Mouse (Mus musculus): Measurements from ENCODE around the gene Ttc22. TPM values are rescaled to one million over a fixed set of nuclear protein-coding genes. Genes with fewer than 3 reads are reported as not detected.

Gene Ttc22
- total and polyA plus RNA-seq, 2 experiments: 0.09 TPM; not detected in 1

GRCm38 (mm10) chr4:106634086-106634479 is 11.9 kb downstream of the Ttc22 start:
- Histone ChIP-seq H3K79me2 (ENCODE audit: control insufficient read depth, insufficient read depth, low read length) (no peaks in the 10 kb centered on the region), H3K4me3 (ENCODE audit: insufficient read depth, low read depth, low read length) (no peak overlapping the region), H3K4me1 (ENCODE audit: control insufficient read depth, insufficient read depth, low read length) (no peaks in the 10 kb centered on the region), H3K9ac (ENCODE audit: low read depth, low read length) (no peak overlapping the region), H3K27ac (replicated peaks; ENCODE audit: insufficient read depth, low read depth, low read length) (no peak overlapping the region), H3K36me3 (ENCODE audit: control insufficient read depth, insufficient read depth, low read length) (no peaks in the 10 kb centered on the region), H3K27me3 (ENCODE audit: control insufficient read depth, insufficient read depth, low read length) (no peaks in the 10 kb centered on the region)
- DNase-seq (ENCODE audit: extremely low read depth, low read depth, low spot score): no peak
- no peak for TF ChIP-seq CTCF (IDR thresholded peaks at IDR 0.05; ENCODE audit: low read depth, low read length)
- TF ChIP-seq POLR2A (IDR thresholded peaks at IDR 0.05; ENCODE audit: extremely low read depth, insufficient read depth, low read length): no peak
- WGBS: 64% methylated on average over 9 of the region's 9 CpGs

DNA sequence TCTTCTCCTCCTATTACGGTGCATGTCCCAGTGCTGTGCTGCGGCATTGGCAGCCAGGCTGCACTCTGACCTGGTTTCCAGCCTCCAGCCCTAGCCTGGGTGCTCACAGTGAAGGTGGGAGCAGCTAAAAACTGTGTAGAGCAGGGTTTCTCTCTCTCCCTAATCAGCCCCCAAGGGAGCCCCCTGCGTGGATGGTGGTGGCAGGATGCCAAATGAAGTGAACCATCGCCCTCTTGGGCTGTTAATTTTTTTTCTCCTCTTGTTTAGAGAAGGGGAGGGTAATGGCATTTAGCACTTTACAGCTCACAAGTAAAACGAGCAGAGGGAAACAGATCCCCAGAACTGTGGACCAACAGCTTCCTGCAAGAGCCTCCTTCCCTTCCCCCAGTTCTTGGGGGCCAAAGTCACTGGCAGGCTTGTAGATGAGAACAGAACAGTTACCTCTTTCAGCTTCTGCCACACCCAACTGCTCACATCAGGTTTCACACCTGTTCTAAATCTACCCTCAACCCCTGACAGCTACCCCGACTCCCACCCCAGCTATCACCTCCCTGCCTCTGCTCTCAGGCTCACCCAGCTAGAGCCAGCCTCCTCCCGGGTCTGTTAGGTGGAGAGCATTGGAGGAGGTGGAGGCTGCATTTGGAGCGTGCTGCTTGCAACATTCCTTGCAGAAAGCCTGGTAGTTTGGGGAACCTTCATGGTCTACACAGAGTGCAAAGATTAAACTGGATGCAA is 21.4 kb downstream of the Ttc22 start:
- H3K9ac ChIP-seq (ENCODE audit: low read depth, low read length): no peak overlapping the region
- H3K27ac ChIP-seq (replicated peaks; ENCODE audit: insufficient read depth, low read depth, low read length): no peak overlapping the region
- no peaks in the 10 kb centered on the region for H3K4me1 ChIP-seq (ENCODE audit: control insufficient read depth, insufficient read depth, low read length)
- no peaks in the 10 kb centered on the region for H3K27me3 ChIP-seq (ENCODE audit: control insufficient read depth, insufficient read depth, low read length)
- no peaks in the 10 kb centered on the region for H3K79me2 ChIP-seq (ENCODE audit: control insufficient read depth, insufficient read depth, low read length)
- no peak overlapping the region for H3K4me3 ChIP-seq (ENCODE audit: insufficient read depth, low read depth, low read length)
- 26% methylated on average over 8 of the region's 8 CpGs for WGBS
- no peak for DNase-seq (ENCODE audit: extremely low read depth, low read depth, low spot score)
- TF ChIP-seq CTCF (IDR thresholded peaks at IDR 0.05; ENCODE audit: low read depth, low read length) (no peak), POLR2A (IDR thresholded peaks at IDR 0.05; ENCODE audit: extremely low read depth, insufficient read depth, low read length) (no peak)
- H3K36me3 ChIP-seq (ENCODE audit: control insufficient read depth, insufficient read depth, low read length): no peaks in the 10 kb centered on the region

DNA sequence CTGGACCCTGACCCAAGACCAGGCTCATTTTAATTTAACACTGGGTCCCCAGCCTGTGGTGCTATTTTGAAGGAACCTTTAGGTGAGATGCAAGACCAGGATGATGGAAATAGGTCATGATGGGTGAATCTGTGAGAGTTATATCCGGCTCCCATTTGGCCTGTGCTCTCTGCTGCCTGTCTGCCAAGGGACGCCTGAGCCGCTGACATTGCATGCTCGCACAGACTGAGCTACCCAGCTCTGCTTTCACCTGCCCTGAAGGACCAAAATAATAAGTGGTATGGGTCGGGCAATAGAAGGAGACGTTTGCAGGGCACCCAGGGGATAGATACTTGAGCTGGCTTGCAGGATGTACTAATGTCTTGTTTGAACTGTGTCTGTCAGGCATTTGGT is 22.0 kb downstream of the Ttc22 start:
- H3K9ac ChIP-seq (ENCODE audit: low read depth, low read length): no peak overlapping the region
- no peak for DNase-seq (ENCODE audit: extremely low read depth, low read depth, low spot score)
- no peaks in the 10 kb centered on the region for H3K79me2 ChIP-seq (ENCODE audit: control insufficient read depth, insufficient read depth, low read length)
- no peaks in the 10 kb centered on the region for H3K4me1 ChIP-seq (ENCODE audit: control insufficient read depth, insufficient read depth, low read length)
- H3K27ac ChIP-seq (replicated peaks; ENCODE audit: insufficient read depth, low read depth, low read length): no peak overlapping the region
- H3K36me3 ChIP-seq (ENCODE audit: control insufficient read depth, insufficient read depth, low read length): no peaks in the 10 kb centered on the region
- no peak overlapping the region for H3K4me3 ChIP-seq (ENCODE audit: insufficient read depth, low read depth, low read length)
- H3K27me3 ChIP-seq (ENCODE audit: control insufficient read depth, insufficient read depth, low read length): no peaks in the 10 kb centered on the region
- no peak for TF ChIP-seq POLR2A (IDR thresholded peaks at IDR 0.05; ENCODE audit: extremely low read depth, insufficient read depth, low read length)
- TF ChIP-seq CTCF (IDR thresholded peaks at IDR 0.05; ENCODE audit: low read depth, low read length): no peak
- 65% methylated on average over 6 of the region's 6 CpGs for WGBS

DNA sequence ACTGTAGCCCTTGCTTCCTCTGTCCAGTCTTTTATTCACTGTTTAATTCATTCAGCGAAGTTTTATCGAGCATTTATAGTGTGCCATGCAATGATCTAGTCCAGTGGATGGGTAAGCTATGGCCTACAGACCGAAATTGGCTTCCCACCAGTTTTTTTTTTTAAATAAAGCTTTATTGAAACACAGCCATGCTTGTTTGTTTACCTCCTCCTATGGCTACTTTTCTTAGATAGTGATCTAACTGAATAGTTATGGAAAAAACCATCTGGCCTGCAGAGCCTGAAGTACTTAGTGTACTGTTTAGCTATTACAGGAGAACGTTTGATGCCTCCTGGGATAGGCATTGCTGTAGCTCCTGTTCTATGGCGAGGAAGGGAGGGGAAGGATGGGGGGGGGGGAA is 23.6 kb downstream of the Ttc22 start:
- Histone ChIP-seq H3K4me3 (ENCODE audit: insufficient read depth, low read depth, low read length) (no peak overlapping the region), H3K36me3 (ENCODE audit: control insufficient read depth, insufficient read depth, low read length) (no peaks in the 10 kb centered on the region), H3K27me3 (ENCODE audit: control insufficient read depth, insufficient read depth, low read length) (no peaks in the 10 kb centered on the region), H3K27ac (replicated peaks; ENCODE audit: insufficient read depth, low read depth, low read length) (no peak overlapping the region), H3K79me2 (ENCODE audit: control insufficient read depth, insufficient read depth, low read length) (no peaks in the 10 kb centered on the region), H3K9ac (ENCODE audit: low read depth, low read length) (no peak overlapping the region), H3K4me1 (ENCODE audit: control insufficient read depth, insufficient read depth, low read length) (no peaks in the 10 kb centered on the region)
- DNase-seq (ENCODE audit: extremely low read depth, low read depth, low spot score): no peak
- TF ChIP-seq POLR2A (IDR thresholded peaks at IDR 0.05; ENCODE audit: extremely low read depth, insufficient read depth, low read length) (no peak), CTCF (IDR thresholded peaks at IDR 0.05; ENCODE audit: low read depth, low read length) (no peak)
- WGBS: 84% methylated on average over 5 of the region's 5 CpGs

- WGBS: 92% methylated on average over 6 of the region's 6 CpGs
- DNase-seq (ENCODE audit: extremely low read depth, low read depth, low spot score): no peak
Observed at GRCm38 (mm10) chr4:106647137-106647536, 24.9 kb downstream of the Ttc22 start.

DNA sequence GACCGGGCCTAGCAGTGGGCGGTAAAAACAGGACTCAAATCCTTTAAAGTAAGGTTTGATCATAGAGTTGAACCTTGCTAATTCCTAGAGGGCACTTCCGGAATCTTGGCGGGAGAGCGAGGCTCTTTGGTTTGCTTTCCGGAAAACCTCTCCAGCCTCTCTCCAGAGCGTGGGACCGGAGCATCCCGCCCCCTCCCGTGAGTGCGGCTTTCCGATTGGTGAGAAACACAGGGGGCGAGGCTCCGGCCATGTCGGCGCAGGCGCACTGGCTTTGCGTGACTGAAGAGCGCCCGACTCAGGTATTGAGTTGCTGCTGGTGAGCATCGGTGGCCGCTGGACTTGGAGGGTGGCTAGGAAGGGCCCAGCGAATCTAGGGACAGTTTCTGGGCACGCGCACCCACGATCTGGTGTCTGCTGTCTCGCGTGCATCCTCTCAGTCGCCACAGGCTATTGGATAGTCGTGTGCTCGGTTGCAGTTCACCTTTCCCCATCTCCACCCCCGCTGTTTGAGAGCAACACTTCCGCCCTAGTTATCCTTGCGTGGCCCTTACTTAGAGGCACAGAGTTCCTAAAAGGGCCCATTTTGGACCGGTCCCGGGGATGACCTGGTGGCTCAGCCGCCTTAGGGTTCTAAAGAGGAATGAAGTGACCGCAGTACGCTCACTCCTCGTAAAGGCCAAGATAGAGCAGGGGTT is 28.7 kb downstream of the Ttc22 start, which contains the start of gene Pars2:
TSS of gene Pars2 (plus strand) at position 237 of the 695 bp plus-strand sequence.
- Histone ChIP-seq H3K4me1 (ENCODE audit: control insufficient read depth, insufficient read depth, low read length) (peaks cover 6% of the 10 kb centered on the region; the same call in 1 of the 2 replicates), H3K27me3 (ENCODE audit: control insufficient read depth, insufficient read depth, low read length) (no peaks in the 10 kb centered on the region), H3K9ac (ENCODE audit: low read depth, low read length) (peak within 1 kb of the TSS; percentile 82), H3K79me2 (ENCODE audit: control insufficient read depth, insufficient read depth, low read length) (no peaks in the 10 kb centered on the region), H3K27ac (replicated peaks; ENCODE audit: insufficient read depth, low read depth, low read length) (no peak within 1 kb of the TSS), H3K36me3 (ENCODE audit: control insufficient read depth, insufficient read depth, low read length) (no peaks in the 10 kb centered on the region), H3K4me3 (ENCODE audit: insufficient read depth, low read depth, low read length) (peak within 1 kb of the TSS; percentile 98)
- WGBS: 4% methylated on average over 40 of the region's 40 CpGs
- peak; percentile 90 for DNase-seq (ENCODE audit: extremely low read depth, low read depth, low spot score)
- TF ChIP-seq POLR2A (IDR thresholded peaks at IDR 0.05; ENCODE audit: extremely low read depth, insufficient read depth, low read length) (0 out of 2 replicates have a peak, but pooled peaks have one; percentile 46), CTCF (IDR thresholded peaks at IDR 0.05; ENCODE audit: low read depth, low read length) (no peak)

More at GRCm38 (mm10) chr4:106647137-106647536, 24.9 kb downstream of the Ttc22 start:
- Histone ChIP-seq H3K4me1 (ENCODE audit: control insufficient read depth, insufficient read depth, low read length) (peaks cover 6% of the 10 kb centered on the region; the same call in 1 of the 2 replicates), H3K27ac (replicated peaks; ENCODE audit: insufficient read depth, low read depth, low read length) (no peak overlapping the region), H3K79me2 (ENCODE audit: control insufficient read depth, insufficient read depth, low read length) (no peaks in the 10 kb centered on the region), H3K4me3 (ENCODE audit: insufficient read depth, low read depth, low read length) (no peak overlapping the region), H3K27me3 (ENCODE audit: control insufficient read depth, insufficient read depth, low read length) (no peaks in the 10 kb centered on the region), H3K36me3 (ENCODE audit: control insufficient read depth, insufficient read depth, low read length) (no peaks in the 10 kb centered on the region), H3K9ac (ENCODE audit: low read depth, low read length) (no peak overlapping the region)
- TF ChIP-seq CTCF (IDR thresholded peaks at IDR 0.05; ENCODE audit: low read depth, low read length): no peak
- no peak for TF ChIP-seq POLR2A (IDR thresholded peaks at IDR 0.05; ENCODE audit: extremely low read depth, insufficient read depth, low read length)
